Mouse (Mus musculus): ENCODE results near the gene Dirc2. TPM values are rescaled to one million over a fixed set of nuclear protein-coding genes. Genes with fewer than 3 reads are reported as not detected.

Gene Dirc2
- polyA plus RNA-seq, 1 experiment: 2.9 TPM

- TF ChIP-seq GATA1 (IDR thresholded peaks at IDR 0.05; ENCODE audit: low read length): no peak
These were observed 13.5 kb upstream of the Dirc2 start for GRCm38 (mm10) chr16:35782451-35783206.

GRCm38 (mm10) chr16:35781651-35782050, 12.5 kb upstream of the Dirc2 start:
- no peak for TF ChIP-seq GATA1 (IDR thresholded peaks at IDR 0.05; ENCODE audit: low read length)

- no peak for TF ChIP-seq GATA1 (IDR thresholded peaks at IDR 0.05; ENCODE audit: low read length)
These were observed 11.9 kb upstream of the Dirc2 start for GRCm38 (mm10) chr16:35781096-35781495.

GRCm38 (mm10) chr16:35779681-35780080, 10.5 kb upstream of the Dirc2 start:
- TF ChIP-seq GATA1 (IDR thresholded peaks at IDR 0.05; ENCODE audit: low read length): no peak

GRCm38 (mm10) chr16:35777768-35778167, 8.6 kb upstream of the Dirc2 start:
- no peak for TF ChIP-seq GATA1 (IDR thresholded peaks at IDR 0.05; ENCODE audit: low read length)

GRCm38 (mm10) chr16:35776737-35777136, 7.6 kb upstream of the Dirc2 start:
- no peak for TF ChIP-seq GATA1 (IDR thresholded peaks at IDR 0.05; ENCODE audit: low read length)

- TF ChIP-seq GATA1 (IDR thresholded peaks at IDR 0.05; ENCODE audit: low read length): no peak
These were observed 6.7 kb upstream of the Dirc2 start for GRCm38 (mm10) chr16:35775835-35776234.

- no peak for TF ChIP-seq GATA1 (IDR thresholded peaks at IDR 0.05; ENCODE audit: low read length)
These were observed 3.4 kb upstream of the Dirc2 start for GRCm38 (mm10) chr16:35772598-35772997.

GRCm38 (mm10) chr16:35771606-35772005, 2.5 kb upstream of the Dirc2 start:
- no peak for TF ChIP-seq GATA1 (IDR thresholded peaks at IDR 0.05; ENCODE audit: low read length)

GRCm38 (mm10) chr16:35771141-35771540, 2.0 kb upstream of the Dirc2 start:
- TF ChIP-seq GATA1 (IDR thresholded peaks at IDR 0.05; ENCODE audit: low read length): no peak

GRCm38 (mm10) chr16:35769878-35770657, 912 bp upstream of the Dirc2 start, which contains the start of gene Hspbap1:
Gene Hspbap1 (plus strand): TSS chr16:35770375.
- no peak for TF ChIP-seq GATA1 (IDR thresholded peaks at IDR 0.05; ENCODE audit: low read length)

GRCm38 (mm10) chr16:35768469-35768784, 729 bp downstream of the Dirc2 start:
- TF ChIP-seq GATA1 (IDR thresholded peaks at IDR 0.05; ENCODE audit: low read length): no peak

- TF ChIP-seq GATA1 (IDR thresholded peaks at IDR 0.05; ENCODE audit: low read length): no peak
These were observed 2.8 kb downstream of the Dirc2 start for GRCm38 (mm10) chr16:35766366-35766765.

- TF ChIP-seq GATA1 (IDR thresholded peaks at IDR 0.05; ENCODE audit: low read length): no peak
These were observed 3.7 kb downstream of the Dirc2 start for GRCm38 (mm10) chr16:35765449-35765848.

GRCm38 (mm10) chr16:35764941-35765340, 4.2 kb downstream of the Dirc2 start:
- TF ChIP-seq GATA1 (IDR thresholded peaks at IDR 0.05; ENCODE audit: low read length): no peak

- peak; percentile 46 for TF ChIP-seq GATA1 (IDR thresholded peaks at IDR 0.05; ENCODE audit: low read length)
These were observed 5.4 kb downstream of the Dirc2 start for GRCm38 (mm10) chr16:35763590-35764296.
